ENCODE assay signal across 11 mouse cellular contexts in the genomic region with DNA sequence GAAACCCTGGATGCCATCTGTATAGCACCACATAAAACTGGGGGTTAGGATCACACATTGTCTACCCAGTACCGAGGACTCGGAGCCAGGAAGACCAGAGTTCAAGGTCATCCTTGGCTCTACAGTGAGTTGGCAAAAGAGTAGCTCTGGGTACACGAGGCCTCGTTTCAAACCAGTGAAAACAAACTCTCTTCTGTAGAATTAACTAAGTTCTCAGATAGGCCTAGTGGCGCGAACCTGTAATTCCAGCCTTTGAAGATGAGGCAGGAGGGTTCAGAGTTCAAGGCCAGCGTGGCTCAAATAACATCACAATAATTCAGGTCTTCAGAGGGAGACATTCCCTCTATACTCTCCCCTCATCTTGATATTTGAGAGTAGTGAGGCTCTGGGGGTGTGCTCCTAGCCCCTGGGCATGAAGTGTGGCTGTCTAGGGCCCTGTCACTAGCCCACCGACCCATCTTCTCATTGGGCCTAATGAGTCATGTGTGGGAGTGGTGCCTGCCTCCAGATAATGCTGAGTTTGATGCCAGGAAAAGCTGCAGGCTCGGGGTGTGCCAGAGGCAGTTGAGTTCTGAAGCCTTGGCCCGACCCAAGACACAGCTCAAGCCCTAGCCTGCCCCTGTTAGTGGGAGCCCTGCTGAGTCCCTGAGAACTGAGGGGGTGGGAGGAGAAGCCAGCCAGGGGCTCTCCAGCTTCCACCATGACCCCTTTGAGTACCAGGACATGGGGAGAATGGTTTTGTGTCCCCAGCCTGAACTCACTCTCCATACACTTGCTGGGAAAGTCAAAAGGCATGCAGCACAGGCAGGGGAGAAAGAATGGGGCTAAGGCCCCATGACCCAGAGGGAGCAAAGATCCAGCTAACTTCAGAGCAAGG. TPM values are rescaled to one million over a fixed set of nuclear protein-coding genes. Genes with fewer than 3 reads are reported as not detected.
DNase-seq lines count a peak whose midpoint lies in the region; ATAC-seq and TF ChIP-seq lines count a peak whose summit lies in the region.
"Had no signal": no experiment of that assay in that cellular context is flagged by ENCODE, and none has a peak within 500 bp of the region (broad histone marks: within the 10 kb centered on the region; RNA-seq: fewer than 3 reads in every experiment).

No protein-coding gene starts in this region.

- no peaks in the 10 kb centered on the region for H3K27me3 ChIP-seq in lung, embryonic 15.5 days
- H3K27me3 ChIP-seq in heart, postnatal 0 days (ENCODE audit: control insufficient read depth, insufficient read depth, low read length), result no peaks in the 10 kb centered on the region
- H3K27me3 ChIP-seq in small intestine, adult 2 months (ENCODE audit: control insufficient read depth, insufficient read depth, low read length), result no peaks in the 10 kb centered on the region
- H3K27me3 ChIP-seq: midbrain, embryonic 13.5 days had no signal

- H3K4me2 ChIP-seq in lung, embryonic 15.5 days, result no peak overlapping the region
- no peak overlapping the region for H3K4me2 ChIP-seq in heart, postnatal 0 days (ENCODE audit: low read depth, low read length)
- H3K4me2 ChIP-seq: midbrain, embryonic 13.5 days had no signal

- ATAC-seq in lung, embryonic 15.5 days (ENCODE audit: borderline replicate concordance, extremely low read depth, low FRiP score, low TSS enrichment), result no peak
- no peak for ATAC-seq in heart, postnatal 0 days (ENCODE audit: insufficient read depth, low read depth)
- ATAC-seq in megakaryocyte-erythroid progenitor cell, adult 5-6 weeks (replicated peaks; ENCODE audit: low FRiP score, low TSS enrichment, poor library complexity, severe bottlenecking), result no peak
- ATAC-seq: midbrain, embryonic 13.5 days had no signal

- WGBS in lung, embryonic 15.5 days, result 71% methylated on average over 10 of the region's 10 CpGs
- 64% methylated on average over 10 of the region's 10 CpGs for WGBS in heart, postnatal 0 days
- 45% methylated on average over 10 of the region's 10 CpGs for WGBS in small intestine, adult 2 months

- intact Hi-C loops in heart, postnatal 25 days (cut with DNase I), result no loop called here

- H3K9me3 ChIP-seq in lung, embryonic 15.5 days, result no peaks in the 10 kb centered on the region
- no peaks in the 10 kb centered on the region for H3K9me3 ChIP-seq in heart, postnatal 0 days (replicated peaks; ENCODE audit: control insufficient read depth, low read length)
- H3K9me3 ChIP-seq: midbrain, embryonic 13.5 days had no signal

- DNase-seq in heart, adult 11 months, result peak; percentile 95
- no peak for DNase-seq in heart, postnatal 25 days (ENCODE audit: low spot score)
- DNase-seq in lung, postnatal 14 days, result no peak
- DNase-seq in heart, postnatal 0 days (ENCODE audit: low spot score), result no peak
- DNase-seq in cerebellum, adult 9-10 months, result no peak

- TF ChIP-seq POLR2A in small intestine, adult 2 months (IDR thresholded peaks at IDR 0.05; ENCODE audit: low read depth, low read length), result no peak

- 0 out of 2 replicates have a peak, but pooled peaks cover 3% of the 10 kb centered on the region for H3K36me3 ChIP-seq in lung, embryonic 15.5 days
- peaks cover 6% of the 10 kb centered on the region; the same call in 1 of the 2 replicates for H3K36me3 ChIP-seq in heart, postnatal 0 days (replicated peaks; ENCODE audit: control insufficient read depth, insufficient read depth, low read length)
- no peaks in the 10 kb centered on the region for H3K36me3 ChIP-seq in small intestine, adult 2 months (ENCODE audit: control insufficient read depth, insufficient read depth, low read length)

- TF ChIP-seq EP300 in heart, postnatal 0 days (IDR thresholded peaks at IDR 0.05; ENCODE audit: low read depth), result no peak

- H3K4me3 ChIP-seq in lung, embryonic 15.5 days, result no peak overlapping the region
- H3K4me3 ChIP-seq in heart, postnatal 0 days (ENCODE audit: low read depth, low read length), result no peak overlapping the region
- no peak overlapping the region for H3K4me3 ChIP-seq in small intestine, adult 2 months (ENCODE audit: low read depth, low read length)
- H3K4me3 ChIP-seq: midbrain, embryonic 13.5 days had no signal

- H3K27ac ChIP-seq in lung, embryonic 15.5 days, result peak overlapping the region; percentile 74
- H3K27ac ChIP-seq in heart, postnatal 0 days (ENCODE audit: low read depth), result peak overlapping the region; percentile 63
- 0 out of 2 replicates have a peak overlapping the region, but pooled peaks have one; percentile 8 for H3K27ac ChIP-seq in small intestine, adult 2 months (ENCODE audit: insufficient read depth, low read depth, low read length)
- H3K27ac ChIP-seq: midbrain, embryonic 13.5 days had no signal

- H3K9ac ChIP-seq in lung, embryonic 15.5 days, result no peak overlapping the region
- H3K9ac ChIP-seq in heart, postnatal 0 days (replicated peaks; ENCODE audit: low read depth, low read length), result no peak overlapping the region
- H3K9ac ChIP-seq: midbrain, embryonic 13.5 days had no signal

- TF ChIP-seq CTCF in heart, postnatal 0 days (IDR thresholded peaks at IDR 0.05; ENCODE audit: low read depth), result no peak
- TF ChIP-seq CTCF in small intestine, adult 2 months (IDR thresholded peaks at IDR 0.05; ENCODE audit: extremely low read depth, insufficient read length, insufficient replicate concordance, low read depth, low read length), result no peak

- peaks cover 57% of the 10 kb centered on the region for H3K4me1 ChIP-seq in lung, embryonic 15.5 days
- H3K4me1 ChIP-seq in heart, postnatal 0 days (ENCODE audit: control insufficient read depth, insufficient read depth), result peaks cover 36% of the 10 kb centered on the region
- peaks cover 18% of the 10 kb centered on the region for H3K4me1 ChIP-seq in small intestine, adult 2 months (ENCODE audit: control insufficient read depth, insufficient read depth, insufficient read length, low read length)

RNA-seq across cellular contexts. Expression of gene Apoc1, which starts 2.1 kb away (rescaled TPM):
- total RNA-seq in heart, postnatal 25 days (2021), result 1 to 10 TPM; 1.4 to 2.2 TPM
- polyA plus RNA-seq in lung, embryonic 15.5 days (2015; fragmentation: Nextera tagmentation; extraction: Ambion mirVana), result 19.5 and 22.0 TPM in 2 replicates
- not detected in 2 replicates for total RNA-seq in heart, postnatal 0 days (2014; rRNA removed; ENCODE audit: low replicate concordance)
- 8.2 and 10.8 TPM in 2 replicates for polyA plus RNA-seq in heart, postnatal 0 days (2015; fragmentation: Nextera tagmentation; extraction: Ambion mirVana)
- not detected in 2 replicates for polyA plus RNA-seq in small intestine, adult 2 months (2012; rRNA removed)
- total RNA-seq in megakaryocyte-erythroid progenitor cell, adult 5-6 weeks (2014; fragmentation: Nextera tagmentation), result 2.3 and 3.6 TPM in 2 replicates
- total RNA-seq in megakaryocyte-erythroid progenitor cell, adult 5-6 weeks (2017), result 15.4 TPM in 1 of 2 replicates, not detected in the other

RNA-seq across cellular contexts. Expression of gene Apoe, which starts 4.4 kb away (rescaled TPM):
- total RNA-seq in heart, postnatal 25 days (2021), result 100 to 1,000 TPM; 309 to 319 TPM
- polyA plus RNA-seq in lung, embryonic 15.5 days (2015; fragmentation: Nextera tagmentation; extraction: Ambion mirVana), result 458 and 503 TPM in 2 replicates
- 369 and 373 TPM in 2 replicates for total RNA-seq in heart, postnatal 0 days (2014; rRNA removed; ENCODE audit: low replicate concordance)
- 471 and 552 TPM in 2 replicates for polyA plus RNA-seq in heart, postnatal 0 days (2015; fragmentation: Nextera tagmentation; extraction: Ambion mirVana)
- 591 and 688 TPM in 2 replicates for polyA plus RNA-seq in small intestine, adult 2 months (2012; rRNA removed)
- total RNA-seq in megakaryocyte-erythroid progenitor cell, adult 5-6 weeks (2014; fragmentation: Nextera tagmentation), result 113 and 140 TPM in 2 replicates
- total RNA-seq in megakaryocyte-erythroid progenitor cell, adult 5-6 weeks (2017), result 556 and 867 TPM in 2 replicates

RNA-seq across cellular contexts. Expression of gene Apoc4, which starts 13.3 kb away (rescaled TPM):
- total RNA-seq in heart, postnatal 25 days (2021), result not detected
- polyA plus RNA-seq in lung, embryonic 15.5 days (2015; fragmentation: Nextera tagmentation; extraction: Ambion mirVana), result 0.42 and 1.3 TPM in 2 replicates
- total RNA-seq in heart, postnatal 0 days (2014; rRNA removed; ENCODE audit: low replicate concordance), result not detected in 2 replicates
- polyA plus RNA-seq in heart, postnatal 0 days (2015; fragmentation: Nextera tagmentation; extraction: Ambion mirVana), result 0.18 TPM in 2 replicates
- 0.33 and 1.4 TPM in 2 replicates for polyA plus RNA-seq in small intestine, adult 2 months (2012; rRNA removed)
- not detected in 2 replicates for total RNA-seq in megakaryocyte-erythroid progenitor cell, adult 5-6 weeks (2014; fragmentation: Nextera tagmentation)
- not detected in 2 replicates for total RNA-seq in megakaryocyte-erythroid progenitor cell, adult 5-6 weeks (2017)
- total RNA-seq: left cerebral cortex, postnatal 10 days had no signal
- polyA plus RNA-seq: midbrain, embryonic 13.5 days had no signal

RNA-seq across cellular contexts. Expression of gene Gm44805, which starts 13.4 kb away (rescaled TPM):
- not detected for total RNA-seq in heart, postnatal 25 days (2021)
- not detected in 2 replicates for polyA plus RNA-seq in lung, embryonic 15.5 days (2015; fragmentation: Nextera tagmentation; extraction: Ambion mirVana)
- 0.31 TPM in 1 of 2 replicates, not detected in the other for total RNA-seq in heart, postnatal 0 days (2014; rRNA removed; ENCODE audit: low replicate concordance)
- not detected in 2 replicates for polyA plus RNA-seq in heart, postnatal 0 days (2015; fragmentation: Nextera tagmentation; extraction: Ambion mirVana)
- 0.37 and 0.69 TPM in 2 replicates for polyA plus RNA-seq in small intestine, adult 2 months (2012; rRNA removed)
- total RNA-seq in megakaryocyte-erythroid progenitor cell, adult 5-6 weeks (2014; fragmentation: Nextera tagmentation), result not detected in 2 replicates
- not detected in 2 replicates for total RNA-seq in megakaryocyte-erythroid progenitor cell, adult 5-6 weeks (2017)
- total RNA-seq: left cerebral cortex, postnatal 10 days had no signal
- polyA plus RNA-seq: midbrain, embryonic 13.5 days; stomach, embryonic 14.5 days had no signal

RNA-seq across cellular contexts. Expression of gene Apoc2, which starts 16.8 kb away (rescaled TPM):
- total RNA-seq in heart, postnatal 25 days (2021), result not detected
- polyA plus RNA-seq in lung, embryonic 15.5 days (2015; fragmentation: Nextera tagmentation; extraction: Ambion mirVana), result 4.0 and 9.5 TPM in 2 replicates
- not detected in 2 replicates for total RNA-seq in heart, postnatal 0 days (2014; rRNA removed; ENCODE audit: low replicate concordance)
- polyA plus RNA-seq in heart, postnatal 0 days (2015; fragmentation: Nextera tagmentation; extraction: Ambion mirVana), result 0.22 and 0.78 TPM in 2 replicates
- polyA plus RNA-seq in small intestine, adult 2 months (2012; rRNA removed), result 1,337 and 1,661 TPM in 2 replicates
- not detected in 2 replicates for total RNA-seq in megakaryocyte-erythroid progenitor cell, adult 5-6 weeks (2014; fragmentation: Nextera tagmentation)
- not detected in 2 replicates for total RNA-seq in megakaryocyte-erythroid progenitor cell, adult 5-6 weeks (2017)
- total RNA-seq: left cerebral cortex, postnatal 10 days had no signal

Comparison
In these comparisons a context has a peak if more than half of its experiments do, and no peak if none do; other contexts are left out.
1. H3K27ac ChIP-seq: peak in every context shown above with its lines; median percentile 74 in lung, embryonic 15.5 days; 63 in heart, postnatal 0 days; 8 in small intestine, adult 2 months.